Mouse (Mus musculus): ENCODE measurements around the gene Cyb561. TPM values are rescaled to one million over a fixed set of nuclear protein-coding genes. Genes with fewer than 3 reads are reported as not detected.

Cyb561 gene
- polyA plus RNA-seq, 1 experiment from 2014 or later: 5.5 TPM

Other genes with a start within 250 kb of the Cyb561 start
- gene Ace, start 14.6 kb upstream of the Cyb561 start, polyA plus RNA-seq (2014; fragmentation: Nextera tagmentation; extraction: Ambion mirVana): 1.5 and 2.0 TPM in 2 replicates
- gene Ace3, start 41.3 kb upstream of the Cyb561 start, polyA plus RNA-seq (2014; fragmentation: Nextera tagmentation; extraction: Ambion mirVana): not detected in 2 replicates
- gene Kcnh6, start 54.8 kb upstream of the Cyb561 start, polyA plus RNA-seq (2014; fragmentation: Nextera tagmentation; extraction: Ambion mirVana): 0.20 and 0.26 TPM in 2 replicates
- gene Dcaf7, start 83.5 kb upstream of the Cyb561 start, polyA plus RNA-seq (2014; fragmentation: Nextera tagmentation; extraction: Ambion mirVana): 45.4 and 52.0 TPM in 2 replicates
- 9.7 and 10.8 TPM in 2 replicates for gene Taco1, start 112.7 kb upstream of the Cyb561 start, polyA plus RNA-seq (2014; fragmentation: Nextera tagmentation; extraction: Ambion mirVana)
- 26.6 and 28.6 TPM in 2 replicates for gene Map3k3, start 131.3 kb upstream of the Cyb561 start, polyA plus RNA-seq (2014; fragmentation: Nextera tagmentation; extraction: Ambion mirVana)
- not detected in 2 replicates for gene Gm10840, start 207.5 kb upstream of the Cyb561 start, polyA plus RNA-seq (2014; fragmentation: Nextera tagmentation; extraction: Ambion mirVana)
- gene Limd2, start 207.5 kb upstream of the Cyb561 start, polyA plus RNA-seq (2014; fragmentation: Nextera tagmentation; extraction: Ambion mirVana): 80.2 and 84.6 TPM in 2 replicates
- gene Strada, start 248.8 kb upstream of the Cyb561 start, polyA plus RNA-seq (2014; fragmentation: Nextera tagmentation; extraction: Ambion mirVana): 19.4 and 21.8 TPM in 2 replicates

All from heart, embryonic 14.5 days (tissue).